1 mouse cellular context compared by ENCODE assay signal in genomic region chr6:122252146-122252545, GRCm38 (mm10).
TF ChIP-seq lines count a peak whose summit lies in the region.

No protein-coding gene starts in this region.

TF ChIP-seq in MEL, 35 proteins besides CTCF, POLR2A, EP300 and RAD21 (continued from another document):
- TF ChIP-seq UBTF (IDR thresholded peaks at IDR 0.05; ENCODE audit: borderline replicate concordance, insufficient read depth, low read depth, low read length) (no peak), GATA1 (IDR thresholded peaks at IDR 0.05; ENCODE audit: low read depth, low read length) (peak; percentile 31; the same call in 1 of the 2 replicates), KAT2A (conservative IDR thresholded peaks at IDR 0.05; ENCODE audit: low read depth, low read length) (no peak), TBP (IDR thresholded peaks at IDR 0.05; ENCODE audit: low read depth, low read length) (no peak), HCFC1 (IDR thresholded peaks at IDR 0.05; ENCODE audit: low read depth, low read length) (no peak), ELF1 (IDR thresholded peaks at IDR 0.05; ENCODE audit: low read depth, low read length) (no peak), USF1 (IDR thresholded peaks at IDR 0.05; ENCODE audit: low read depth, low read length) (no peak), ZKSCAN1 (IDR thresholded peaks at IDR 0.05; ENCODE audit: low read depth, low read length) (no peak), POLR2AphosphoS2 (IDR thresholded peaks at IDR 0.05; ENCODE audit: low read length) (no peak), MXI1 (IDR thresholded peaks at IDR 0.05; ENCODE audit: low read depth, low read length) (no peak), NRF1 (IDR thresholded peaks at IDR 0.05; ENCODE audit: insufficient read depth, low read depth, low read length, poor library complexity, severe bottlenecking) (no peak), RCOR1 (IDR thresholded peaks at IDR 0.05; ENCODE audit: low read depth, low read length) (no peak), MAFK (IDR thresholded peaks at IDR 0.05; ENCODE audit: borderline replicate concordance, low read depth, low read length) (no peak), USF2 (IDR thresholded peaks at IDR 0.05; ENCODE audit: borderline replicate concordance in 1 of 2, insufficient read depth in 1 of 2, low read depth in 1 of 2, low read length in 2 of 2) (no peak), NELFE (IDR thresholded peaks at IDR 0.05; ENCODE audit: low read depth, low read length) (no peak), GABPA (IDR thresholded peaks at IDR 0.05; ENCODE audit: low read depth, low read length) (no peak), SMC3 (IDR thresholded peaks at IDR 0.05; ENCODE audit: low read depth, low read length) (peak; percentile 77), E2F4 (IDR thresholded peaks at IDR 0.05; ENCODE audit: borderline replicate concordance, low read depth, low read length) (no peak), ETS1 (IDR thresholded peaks at IDR 0.05; ENCODE audit: low read depth, low read length) (no peak), TAL1 (IDR thresholded peaks at IDR 0.05; ENCODE audit: low read length) (no peak), MAZ (IDR thresholded peaks at IDR 0.05; ENCODE audit: low read depth, low read length) (0 out of 2 replicates have a peak, but pooled peaks have one; percentile 42), MEF2A (IDR thresholded peaks at IDR 0.05; ENCODE audit: extremely low read depth, insufficient replicate concordance, low read depth, low read length, poor library complexity, severe bottlenecking) (no peak), MYC (IDR thresholded peaks at IDR 0.05; ENCODE audit: low read depth, low read length) (0 out of 2 replicates have a peak, but pooled peaks have one; percentile 22), TCF12 (IDR thresholded peaks at IDR 0.05; ENCODE audit: low read depth, low read length) (no peak), BHLHE40 (IDR thresholded peaks at IDR 0.05; ENCODE audit: borderline replicate concordance, low read depth, low read length) (0 out of 2 replicates have a peak, but pooled peaks have one; percentile 28), ZNF384 (IDR thresholded peaks at IDR 0.05; ENCODE audit: low read depth, low read length) (peak; percentile 86), POLR2AphosphoS5 (IDR thresholded peaks at IDR 0.05; ENCODE audit: borderline replicate concordance, low read depth, low read length) (no peak)
